In the genomic region with DNA sequence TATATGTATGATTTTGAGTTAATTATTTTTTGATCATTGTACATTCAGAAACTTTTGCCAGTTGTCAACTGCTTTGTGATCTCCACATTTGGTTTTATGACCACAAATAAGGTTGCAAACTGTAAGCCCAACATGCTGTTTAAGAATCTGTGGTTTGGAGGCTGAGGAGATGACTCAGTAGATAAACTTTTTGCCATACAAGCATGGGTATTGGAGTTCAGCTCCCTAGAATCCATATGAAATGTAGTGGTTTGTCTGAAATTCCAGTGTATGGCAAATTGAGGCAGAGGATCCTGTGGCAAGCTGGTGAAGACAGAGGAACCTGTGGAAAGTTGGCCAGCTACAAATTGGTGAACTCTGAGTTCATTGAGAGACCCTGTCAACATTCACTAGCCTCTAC, we compare ENCODE assay signal across 25 mouse cellular contexts.
DNase-seq lines count a peak whose midpoint lies in the region; ATAC-seq and TF ChIP-seq lines count a peak whose summit lies in the region.
"Had no signal": no experiment of that assay in that cellular context is flagged by ENCODE, and none has a peak within 500 bp of the region (broad histone marks: within the 10 kb centered on the region; RNA-seq: fewer than 3 reads in every experiment).

No protein-coding gene starts in this region.

- no peak overlapping the region for H3K9ac ChIP-seq in liver, embryonic 11.5 days (ENCODE audit: low read depth, low read length)
- H3K9ac ChIP-seq in hindbrain, embryonic 14.5 days, result no peak overlapping the region
- H3K9ac ChIP-seq: forebrain, postnatal 0 days; heart, embryonic 13.5 days; hindbrain, embryonic 12.5 days; intestine, embryonic 15.5 days had no signal

- no peak overlapping the region for H3K4me3 ChIP-seq in liver, embryonic 11.5 days (ENCODE audit: low read depth, low read length)
- H3K4me3 ChIP-seq in C2C12 (ENCODE audit: insufficient read depth, poor library complexity, severe bottlenecking), result no peak overlapping the region
- H3K4me3 ChIP-seq in myocyte, result no peak overlapping the region
- no peak overlapping the region for H3K4me3 ChIP-seq in hindbrain, embryonic 14.5 days (replicated peaks; ENCODE audit: low read length)
- H3K4me3 ChIP-seq: gastrocnemius, adult 2 months; heart, adult 2 months; heart, embryonic 10.5 days; heart, embryonic 13.5 days; hindbrain, embryonic 12.5 days; intestine, embryonic 15.5 days had no signal

- TF ChIP-seq CTCF in C2C12 (IDR thresholded peaks at IDR 0.05; ENCODE audit: control insufficient read depth, insufficient read depth, insufficient read length), result no peak

- H3ac ChIP-seq in C2C12 (ENCODE audit: control insufficient read depth, insufficient read length, low read depth), result no peak overlapping the region
- no peak overlapping the region for H3ac ChIP-seq in myocyte (ENCODE audit: control insufficient read depth, insufficient read length)

- DNase-seq in liver, embryonic 11.5 days (ENCODE audit: low spot score), result peak; percentile 20
- no peak for DNase-seq in liver
- no peak for DNase-seq in hindbrain, embryonic 14.5 days (ENCODE audit: low spot score)
- no peak for DNase-seq in adrenal gland, postnatal 36 days
- DNase-seq: adrenal gland, adult 8-10 months; adrenal gland, postnatal 25 days; B cell, adult 2 months; cerebellum, adult 18-20 months; cerebellum, adult 9-10 months; cerebellum, postnatal 14 days; forebrain, postnatal 0 days; gastrocnemius, adult 2 months; gastrocnemius, postnatal 25 days; heart, adult 2 months; kidney, adult 11 months had no signal

- H3K79me2 ChIP-seq in C2C12 (ENCODE audit: control insufficient read depth, insufficient read depth) (no peaks in the 10 kb centered on the region), myocyte (ENCODE audit: control insufficient read depth, insufficient read depth) (no peaks in the 10 kb centered on the region)

- no peaks in the 10 kb centered on the region for H3K79me3 ChIP-seq in C2C12 (ENCODE audit: low read depth)

- no peak overlapping the region for H3K4me2 ChIP-seq in liver, embryonic 11.5 days
- H3K4me2 ChIP-seq in myocyte (ENCODE audit: low read depth), result peak overlapping the region; percentile 21
- H3K4me2 ChIP-seq in hindbrain, embryonic 14.5 days (replicated peaks), result no peak overlapping the region
- H3K4me2 ChIP-seq: heart, embryonic 13.5 days; hindbrain, embryonic 12.5 days; intestine, embryonic 15.5 days had no signal

- H3K27me3 ChIP-seq in liver, embryonic 11.5 days (replicated peaks; ENCODE audit: control insufficient read depth, insufficient read depth, low read length), result no peaks in the 10 kb centered on the region
- H3K27me3 ChIP-seq in C2C12 (ENCODE audit: control insufficient read depth, insufficient read depth, insufficient read length), result no peaks in the 10 kb centered on the region
- H3K27me3 ChIP-seq in myocyte (ENCODE audit: control insufficient read depth, insufficient read depth, insufficient read length), result no peaks in the 10 kb centered on the region
- no peaks in the 10 kb centered on the region for H3K27me3 ChIP-seq in hindbrain, embryonic 14.5 days (ENCODE audit: control insufficient read depth, insufficient read depth, low read length)
- H3K27me3 ChIP-seq: heart, embryonic 13.5 days; hindbrain, embryonic 12.5 days; intestine, embryonic 15.5 days had no signal

- ATAC-seq in liver, embryonic 11.5 days (replicated peaks; ENCODE audit: low FRiP score), result no peak
- ATAC-seq in hindbrain, embryonic 14.5 days (ENCODE audit: low FRiP score), result no peak
- ATAC-seq: activated CD4-positive, CD25-positive, alpha-beta regulatory T cell, adult 4 months; CD4-positive, CD25-positive, alpha-beta regulatory T cell, adult 4 months; forebrain, embryonic 14.5 days; forebrain, postnatal 0 days; hindbrain, embryonic 16.5 days; intestine, embryonic 15.5 days had no signal

- H3K9me3 ChIP-seq in liver, embryonic 11.5 days (ENCODE audit: control insufficient read depth, low read length), result no peaks in the 10 kb centered on the region
- no peaks in the 10 kb centered on the region for H3K9me3 ChIP-seq in hindbrain, embryonic 14.5 days (ENCODE audit: control insufficient read depth, low read length)
- H3K9me3 ChIP-seq: heart, embryonic 10.5 days; heart, embryonic 13.5 days; hindbrain, embryonic 12.5 days; intestine, embryonic 15.5 days had no signal

- no peak for TF ChIP-seq POLR2A in myocyte (IDR thresholded peaks at IDR 0.05; ENCODE audit: insufficient read length, low read depth)

- H3K36me3 ChIP-seq in liver, embryonic 11.5 days (ENCODE audit: control insufficient read depth, insufficient read depth, low read length), result no peaks in the 10 kb centered on the region
- H3K36me3 ChIP-seq in C2C12 (ENCODE audit: control insufficient read depth, insufficient read depth) (no peaks in the 10 kb centered on the region), myocyte (ENCODE audit: control insufficient read depth, insufficient read depth) (no peaks in the 10 kb centered on the region)
- H3K36me3 ChIP-seq in hindbrain, embryonic 14.5 days (replicated peaks; ENCODE audit: control insufficient read depth, insufficient read depth), result no peaks in the 10 kb centered on the region
- H3K36me3 ChIP-seq: heart, embryonic 10.5 days; heart, embryonic 13.5 days; hindbrain, embryonic 12.5 days; intestine, embryonic 15.5 days had no signal

- H3K27ac ChIP-seq in liver, embryonic 11.5 days (ENCODE audit: low read depth, low read length), result no peak overlapping the region
- no peak overlapping the region for H3K27ac ChIP-seq in hindbrain, embryonic 14.5 days
- H3K27ac ChIP-seq: gastrocnemius, adult 2 months; heart, adult 2 months; heart, embryonic 10.5 days; heart, embryonic 13.5 days; hindbrain, embryonic 12.5 days; intestine, embryonic 15.5 days had no signal

- no peaks in the 10 kb centered on the region for H3K4me1 ChIP-seq in liver, embryonic 11.5 days (replicated peaks; ENCODE audit: control insufficient read depth, insufficient read depth, low read length)
- no peaks in the 10 kb centered on the region for H3K4me1 ChIP-seq in hindbrain, embryonic 14.5 days (replicated peaks; ENCODE audit: control insufficient read depth, insufficient read depth, low read length)
- H3K4me1 ChIP-seq: heart, embryonic 10.5 days; heart, embryonic 13.5 days; hindbrain, embryonic 12.5 days; intestine, embryonic 15.5 days had no signal

TF ChIP-seq in C2C12, 6 proteins besides CTCF, POLR2A, EP300 and RAD21:
- TF ChIP-seq MYOG (IDR thresholded peaks at IDR 0.05; ENCODE audit: control insufficient read depth, extremely low read depth, insufficient read length) (no peak), MAX (IDR thresholded peaks at IDR 0.05) (peak; percentile 53)

TF ChIP-seq in myocyte, 11 proteins besides CTCF, POLR2A, EP300 and RAD21:
- no peak for TF ChIP-seq REST (IDR thresholded peaks at IDR 0.05; ENCODE audit: insufficient read depth, insufficient read length)
